Mouse (Mus musculus) E14TG2a.4 (cell line): ENCODE data around the gene Dusp14.

Source experiments
- CTCF ChIP-seq: conservative IDR thresholded peaks from 2 replicates; pipeline ENCODE4 v1.5.1; 2014; ENCODE audit warnings: low read length
- NANOG ChIP-seq: IDR thresholded peaks from 2 replicates; pipeline ENCODE4 v1.6.1; 2014; ENCODE audit warnings: borderline replicate concordance, low read length, mixed read lengths
- POU5F1 ChIP-seq: IDR thresholded peaks from 2 replicates; pipeline ENCODE4 v1.6.1; 2014; ENCODE audit warnings: low read length, borderline replicate concordance

DNA sequence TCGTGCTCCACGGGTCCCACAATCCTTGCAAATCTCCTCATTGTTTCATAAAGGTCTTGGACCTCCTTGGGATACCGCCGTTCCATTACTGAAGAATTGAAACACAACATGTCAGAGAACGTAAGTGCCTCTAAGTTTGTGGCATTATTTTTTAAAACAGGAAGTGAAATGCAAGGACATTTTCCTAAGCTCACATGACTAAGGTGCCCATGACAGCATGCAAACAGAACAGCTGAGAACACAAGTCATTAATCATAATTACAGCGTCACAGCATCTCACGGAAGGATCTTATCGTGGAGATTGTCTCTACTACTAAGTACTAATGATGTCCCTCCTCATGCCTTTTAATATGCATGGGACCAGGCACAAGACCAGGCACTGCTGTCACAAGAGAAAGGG is 21.5 kb upstream of the Dusp14 start:
- no peak for TF ChIP-seq CTCF
- no peak for TF ChIP-seq NANOG
- TF ChIP-seq POU5F1 = no peak
